Mouse (Mus musculus) cortical plate, adult 2 months (tissue): ENCODE data around the gene Gng3. TPM values are rescaled to one million over a fixed set of nuclear protein-coding genes. Genes with fewer than 3 reads are reported as not detected.

Experiments
- H3K27ac ChIP-seq: fragments of 200-500 bp; 2 replicates; pipeline ENCODE4 v1.5.1; 2012; ENCODE audit warnings: low read length, control low read depth, inconsistent platforms; ENCODE audit not compliant: insufficient read depth
- H3K4me1 ChIP-seq: fragments of 200-500 bp; 2 replicates; pipeline ENCODE4 v1.6.1; 2011; ENCODE audit warnings: low read length; ENCODE audit not compliant: control insufficient read depth, insufficient read depth
- H3K4me3 ChIP-seq: fragments of 200-500 bp; 2 replicates; pipeline ENCODE4 v1.5.1; 2011; ENCODE audit warnings: mild to moderate bottlenecking, low read length, control low read depth; ENCODE audit not compliant: insufficient read depth
- CTCF ChIP-seq: fragments of 200-500 bp; IDR thresholded peaks from 2 replicates; pipeline ENCODE4 v1.5.1; 2011; ENCODE audit warnings: mild to moderate bottlenecking, control low read depth, low read length; ENCODE audit not compliant: insufficient read depth; ENCODE audit errors: extremely low read depth
- POLR2A ChIP-seq: fragments of 200-500 bp; IDR thresholded peaks from 2 replicates; pipeline ENCODE4 v1.6.1; 2011; ENCODE audit warnings: mild to moderate bottlenecking, low read length, control low read depth; ENCODE audit not compliant: insufficient read depth; ENCODE audit errors: extremely low read depth
- polyA plus RNA-seq: library from polyadenylated mRNA; depleted of rRNA; stranded (reverse); fragments of >200 nt; gene quantifications from 2 replicates; pipeline ENCODE4 v1.2.3, GENCODE M21; 2012

The Gng3 gene
- polyA plus RNA-seq, 1 experiment = 275 TPM

GRCm38 (mm10) chr19:8817001-8817400, 22.0 kb downstream of the Gng3 start:
- no peak overlapping the region for H3K4me3 ChIP-seq
- TF ChIP-seq POLR2A (no peak), CTCF (no peak)
- H3K27ac ChIP-seq = no peak overlapping the region
- peaks cover 3% of the 10 kb centered on the region; the same call in 1 of the 2 replicates for H3K4me1 ChIP-seq

- Histone ChIP-seq H3K4me1 (peaks cover 3% of the 10 kb centered on the region; the same call in 1 of the 2 replicates), H3K4me3 (no peak overlapping the region), H3K27ac (no peak overlapping the region)
- TF ChIP-seq POLR2A = no peak
- TF ChIP-seq CTCF = peak; percentile 11; the same call in 1 of the 2 replicates
Measured at GRCm38 (mm10) chr19:8815812-8816211, 23.2 kb downstream of the Gng3 start.

GRCm38 (mm10) chr19:8806810-8807209, 32.2 kb downstream of the Gng3 start:
- H3K27ac ChIP-seq = no peak overlapping the region
- TF ChIP-seq CTCF = no peak
- no peak for TF ChIP-seq POLR2A
- H3K4me3 ChIP-seq = no peak overlapping the region
- no peaks in the 10 kb centered on the region for H3K4me1 ChIP-seq

- Histone ChIP-seq H3K4me3 (no peak overlapping the region), H3K4me1 (no peaks in the 10 kb centered on the region), H3K27ac (no peak overlapping the region)
- TF ChIP-seq POLR2A (no peak), CTCF (no peak)
Measured at GRCm38 (mm10) chr19:8803879-8804660, 34.9 kb downstream of the Gng3 start.

GRCm38 (mm10) chr19:8803204-8803780, 35.7 kb downstream of the Gng3 start:
- Histone ChIP-seq H3K4me3 (no peak overlapping the region; the same call in 1 of the 2 replicates), H3K27ac (no peak overlapping the region)

GRCm38 (mm10) chr19:8802130-8802821, 36.7 kb downstream of the Gng3 start, which contains the start of gene Zbtb3:
Gene Zbtb3 (plus strand): TSS chr19:8802555.
- H3K4me3 ChIP-seq = peak within 1 kb of the TSS; percentile 47
- no peaks in the 10 kb centered on the region; the same call in 1 of the 2 replicates for H3K4me1 ChIP-seq
- no peak within 1 kb of the TSS for H3K27ac ChIP-seq
- TF ChIP-seq CTCF (no peak), POLR2A (peak; percentile 73)

More at GRCm38 (mm10) chr19:8803204-8803780, 35.7 kb downstream of the Gng3 start:
- no peaks in the 10 kb centered on the region for H3K4me1 ChIP-seq
- TF ChIP-seq CTCF = no peak
- TF ChIP-seq POLR2A = no peak

- Histone ChIP-seq H3K4me3 (no peak overlapping the region), H3K27ac (no peak overlapping the region), H3K4me1 (no peaks in the 10 kb centered on the region; the same call in 1 of the 2 replicates)
- no peak for TF ChIP-seq POLR2A
- no peak for TF ChIP-seq CTCF
Measured at GRCm38 (mm10) chr19:8798947-8799315, 40.1 kb downstream of the Gng3 start.

GRCm38 (mm10) chr19:8798264-8798946, 40.6 kb downstream of the Gng3 start, which contains the start of gene Polr2g:
Gene Polr2g (minus strand): TSS chr19:8798577.
- Histone ChIP-seq H3K4me3 (peak within 1 kb of the TSS; percentile 95), H3K27ac (no peak within 1 kb of the TSS), H3K4me1 (no peaks in the 10 kb centered on the region; the same call in 1 of the 2 replicates)
- TF ChIP-seq POLR2A (0 out of 2 replicates have a peak, but pooled peaks have one; percentile 46), CTCF (no peak)

- 0 out of 2 replicates have a peak overlapping the region, but pooled peaks have one; percentile 7 for H3K27ac ChIP-seq
- no peak for TF ChIP-seq POLR2A
- no peak for TF ChIP-seq CTCF
- peaks cover 6% of the 10 kb centered on the region; the same call in 1 of the 2 replicates for H3K4me1 ChIP-seq
- no peak overlapping the region for H3K4me3 ChIP-seq
Measured at GRCm38 (mm10) chr19:8790171-8790570, 48.8 kb downstream of the Gng3 start.
